Mouse (Mus musculus) layer of hippocampus, postnatal 36 days (tissue): ENCODE results near the gene Ldlrad3. TPM values are rescaled to one million over a fixed set of nuclear protein-coding genes. Genes with fewer than 3 reads are reported as not detected.
A peak's percentile ranks its signal among the peaks of the same experiment; 100 is the strongest.

ENCODE experiments used
- DNase-seq, 2 experiments: peaks; one replicate each; pipeline ENCODE4 v3.0.0; 2022
- total RNA-seq, 2 experiments: library from RNA; stranded (reverse); gene quantifications; 2 replicates each; pipeline ENCODE4 v1.2.3; 2021

Gene Ldlrad3
- total RNA-seq, 2 experiments from 2014 or later: 9.3 to 9.4 TPM

GRCm38 (mm10) chr2:101998911-101999572, 187.1 kb downstream of the Ldlrad3 start:
- DNase-seq: no peak

- DNase-seq: no peak
Observed at GRCm38 (mm10) chr2:101997013-101997412, 189.2 kb downstream of the Ldlrad3 start.

- DNase-seq: no peak
Observed at GRCm38 (mm10) chr2:101992574-101993310, 193.4 kb downstream of the Ldlrad3 start.

- DNase-seq: no peak
Observed at GRCm38 (mm10) chr2:101991726-101992125, 194.5 kb downstream of the Ldlrad3 start.

GRCm38 (mm10) chr2:101986344-101987087, 199.7 kb downstream of the Ldlrad3 start:
- DNase-seq: no peak

GRCm38 (mm10) chr2:101983853-101984543, 202.2 kb downstream of the Ldlrad3 start:
- no peak for DNase-seq

GRCm38 (mm10) chr2:101983082-101983852, 202.9 kb downstream of the Ldlrad3 start:
- peak; percentile 88 to 89 for DNase-seq

- no peak for DNase-seq
Observed at GRCm38 (mm10) chr2:101981964-101982498, 204.2 kb downstream of the Ldlrad3 start.

- DNase-seq: no peak
Observed at GRCm38 (mm10) chr2:101981211-101981610, 205.0 kb downstream of the Ldlrad3 start.

- no peak for DNase-seq
Observed at GRCm38 (mm10) chr2:101980456-101980947, 205.7 kb downstream of the Ldlrad3 start.

- no peak for DNase-seq
Observed at GRCm38 (mm10) chr2:101978534-101979525, 207.4 kb downstream of the Ldlrad3 start.

- DNase-seq: no peak
Observed at GRCm38 (mm10) chr2:101976399-101977064, 209.7 kb downstream of the Ldlrad3 start.

- no peak for DNase-seq
Observed at GRCm38 (mm10) chr2:101973810-101974209, 212.4 kb downstream of the Ldlrad3 start.

- DNase-seq: no peak
Observed at GRCm38 (mm10) chr2:101967601-101968000, 218.6 kb downstream of the Ldlrad3 start.

- no peak for DNase-seq
Observed at GRCm38 (mm10) chr2:101967152-101967551, 219.0 kb downstream of the Ldlrad3 start.

- DNase-seq: no peak
Observed at GRCm38 (mm10) chr2:101966017-101966416, 220.2 kb downstream of the Ldlrad3 start.

GRCm38 (mm10) chr2:101965515-101965914, 220.7 kb downstream of the Ldlrad3 start:
- no peak for DNase-seq

- no peak for DNase-seq
Observed at GRCm38 (mm10) chr2:101963367-101963766, 222.8 kb downstream of the Ldlrad3 start.

GRCm38 (mm10) chr2:101962349-101962748, 223.8 kb downstream of the Ldlrad3 start:
- no peak for DNase-seq
